Mouse (Mus musculus) layer of hippocampus, adult 9-10 months (tissue): ENCODE measurements at regions not wholly inside any gene's neighbourhood (a gene's known extent, or its start where the extent isn't known, plus 50 kb on each side); places are given as distances from the start of the nearest gene placed in this dataset.
A peak's percentile ranks its signal among the peaks of the same experiment; 100 is the strongest.
"Not testable (repeated sequence)": the region's sequence is repeated elsewhere in the genome, so short reads cannot be mapped to it uniquely, and the experiment has no call there.

ENCODE experiments used
- DNase-seq: peaks from one replicate; pipeline ENCODE4 v3.0.0; 2022; ENCODE audit warnings: low spot score

GRCm38 (mm10) chr16:86932765-86933164, 421.2 kb upstream of the N6amt1 start:
- DNase-seq: no peak

GRCm38 (mm10) chr16:86897967-86898710, 455.8 kb upstream of the N6amt1 start:
- DNase-seq: no peak

DNA sequence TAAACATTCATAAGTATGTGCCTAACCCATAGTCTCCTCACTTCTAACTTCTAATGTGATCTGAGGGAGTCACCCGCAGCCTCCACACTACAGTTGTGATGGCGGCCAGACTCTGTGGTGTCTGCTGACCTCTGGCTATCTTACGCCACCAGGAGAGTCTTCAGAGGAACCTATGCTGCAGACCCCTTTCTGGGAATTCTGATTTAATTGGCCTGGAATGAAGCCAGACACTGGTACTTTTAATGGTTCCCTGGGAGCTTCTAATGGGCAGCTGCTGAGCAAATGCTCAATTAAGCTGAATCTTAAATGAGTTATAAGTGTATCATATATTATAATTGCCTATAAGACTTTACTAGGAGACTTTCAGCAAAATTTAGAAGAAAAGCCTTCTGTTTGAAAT, 459.0 kb upstream of the N6amt1 start:
- no peak for DNase-seq

DNA sequence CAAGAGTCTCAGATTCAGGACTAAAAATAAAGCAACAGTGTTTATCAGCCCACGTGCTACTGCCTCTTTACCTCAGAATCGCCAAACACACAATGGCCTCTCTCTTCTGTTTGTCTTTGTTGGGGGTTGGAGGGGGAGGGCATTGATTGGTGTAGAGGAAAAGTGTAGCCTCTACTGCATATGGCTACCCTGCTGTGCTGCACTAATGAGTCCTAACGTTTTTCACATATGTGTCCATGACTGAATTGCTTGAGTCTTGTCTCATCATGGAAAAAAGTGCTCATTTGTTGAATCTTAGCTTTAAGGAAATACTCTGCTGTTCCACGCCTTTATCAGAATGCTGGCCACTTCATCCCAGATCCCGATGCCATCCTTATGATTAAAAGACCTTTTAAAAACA, 459.7 kb upstream of the N6amt1 start:
- no peak for DNase-seq

GRCm38 (mm10) chr16:86888421-86888820, 465.6 kb upstream of the N6amt1 start:
- DNase-seq: no peak

- DNase-seq: no peak
Observed at GRCm38 (mm10) chr16:86887605-86888004, 466.4 kb upstream of the N6amt1 start.

GRCm38 (mm10) chr16:86883862-86884261, 470.1 kb upstream of the N6amt1 start:
- DNase-seq: no peak

DNA sequence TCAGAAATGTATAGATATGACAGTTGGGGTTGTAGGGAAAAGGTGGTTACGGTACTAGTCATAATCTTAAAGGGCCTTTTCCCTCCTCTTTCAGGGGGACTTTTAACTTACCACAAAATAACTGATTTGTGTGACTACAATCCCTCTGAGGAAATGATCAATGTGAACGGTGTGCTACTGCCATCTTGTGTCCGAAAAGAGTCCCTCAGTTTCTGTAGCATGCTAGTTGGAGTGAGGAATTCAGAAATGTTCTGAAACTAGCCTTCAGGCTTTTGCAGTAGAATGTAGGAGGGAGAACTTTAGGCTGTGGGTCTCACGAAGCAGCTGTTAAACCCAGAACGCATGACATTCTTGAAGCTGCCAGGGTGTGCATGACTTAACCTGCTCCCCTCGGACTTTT, 471.5 kb upstream of the N6amt1 start:
- peak; percentile 27 for DNase-seq

GRCm38 (mm10) chr16:86881583-86881982, 472.4 kb upstream of the N6amt1 start:
- DNase-seq: no peak

GRCm38 (mm10) chr16:86860828-86861227, 493.2 kb upstream of the N6amt1 start:
- no peak for DNase-seq

DNA sequence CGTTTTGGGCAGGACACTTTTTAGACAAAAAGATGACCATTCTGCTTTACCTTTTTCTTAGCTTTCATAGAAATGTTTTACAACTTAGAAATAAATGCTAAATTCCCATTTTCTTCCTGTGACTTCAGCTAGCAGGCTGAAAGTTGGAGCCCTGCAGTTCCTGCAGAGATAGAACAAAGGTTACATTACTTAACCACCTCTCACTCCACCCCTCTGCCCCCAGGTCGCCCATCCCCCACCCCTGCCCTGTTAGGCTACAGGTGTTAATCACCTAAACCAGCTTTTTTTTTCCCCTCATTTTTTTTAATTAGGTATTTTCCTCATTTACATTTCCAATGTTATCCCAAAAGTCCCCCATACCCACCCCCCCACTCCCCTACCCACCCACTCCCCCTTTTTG, 498.1 kb upstream of the N6amt1 start:
- no peak for DNase-seq

DNA sequence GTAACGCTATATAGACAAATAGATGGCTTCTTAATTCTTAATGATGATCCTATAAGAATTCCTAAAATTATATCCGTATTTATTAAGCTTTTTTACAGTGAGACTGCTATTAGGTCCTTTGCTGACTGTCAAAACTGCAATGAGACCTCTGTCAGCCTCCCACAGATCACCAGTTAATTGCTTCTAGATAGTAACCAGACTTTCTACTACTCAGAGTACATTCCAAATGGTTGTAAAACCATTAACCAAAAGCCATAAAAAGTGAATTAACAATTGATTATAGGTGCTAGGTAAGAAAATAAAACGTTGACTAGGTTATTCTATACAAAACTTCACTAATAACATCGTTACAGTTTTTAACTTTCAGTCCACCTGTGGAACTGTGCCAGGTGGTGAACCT, 498.7 kb upstream of the N6amt1 start:
- no peak for DNase-seq

DNA sequence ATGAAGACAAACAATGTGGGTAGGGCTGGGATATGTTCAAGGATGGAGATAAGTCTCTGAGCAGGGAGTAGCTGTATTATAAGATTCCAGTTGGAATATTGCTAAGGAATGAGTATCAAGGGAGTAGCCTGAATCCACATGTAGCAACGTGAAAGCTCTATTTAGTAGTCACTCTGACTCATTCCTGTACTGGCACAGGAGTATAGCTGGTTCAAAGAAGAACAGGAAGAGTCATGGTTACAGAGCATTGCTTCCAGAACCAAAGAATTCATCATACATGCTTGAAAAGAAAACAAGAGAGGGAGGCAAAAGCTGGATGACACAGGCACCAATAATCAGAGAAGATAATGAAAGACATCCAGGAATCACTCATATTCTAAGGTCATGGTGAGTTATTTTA, 500.6 kb upstream of the N6amt1 start:
- no peak for DNase-seq

- DNase-seq: peak; percentile 44
Observed at GRCm38 (mm10) chr16:86838457-86839337, 515.3 kb upstream of the N6amt1 start.

- DNase-seq: no peak
Observed at GRCm38 (mm10) chr16:86827645-86828044, 526.3 kb upstream of the N6amt1 start.

- no peak for DNase-seq
Observed at GRCm38 (mm10) chr16:86826641-86827040, 527.3 kb upstream of the N6amt1 start.

GRCm38 (mm10) chr16:86823496-86823895, 530.5 kb upstream of the N6amt1 start:
- no peak for DNase-seq

DNA sequence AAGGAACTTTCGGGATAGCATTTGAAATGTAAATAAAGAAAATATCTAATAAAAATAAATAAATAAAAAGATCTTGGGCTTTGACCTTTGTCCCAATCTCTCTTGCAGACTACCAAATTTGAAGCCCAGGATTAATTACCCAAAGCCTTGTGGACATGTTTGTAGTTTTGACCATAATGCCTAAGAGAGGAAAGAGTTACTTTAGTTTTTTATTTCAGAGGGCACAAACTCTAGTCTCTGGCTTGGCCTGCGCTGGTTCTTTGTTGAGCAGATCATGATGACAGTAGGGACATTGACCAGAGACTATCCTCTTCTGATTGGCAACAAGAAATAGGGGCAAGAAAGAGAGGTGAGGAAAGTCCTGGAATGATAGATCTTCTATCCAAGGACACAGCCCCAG, 532.4 kb upstream of the N6amt1 start:
- DNase-seq: no peak

DNA sequence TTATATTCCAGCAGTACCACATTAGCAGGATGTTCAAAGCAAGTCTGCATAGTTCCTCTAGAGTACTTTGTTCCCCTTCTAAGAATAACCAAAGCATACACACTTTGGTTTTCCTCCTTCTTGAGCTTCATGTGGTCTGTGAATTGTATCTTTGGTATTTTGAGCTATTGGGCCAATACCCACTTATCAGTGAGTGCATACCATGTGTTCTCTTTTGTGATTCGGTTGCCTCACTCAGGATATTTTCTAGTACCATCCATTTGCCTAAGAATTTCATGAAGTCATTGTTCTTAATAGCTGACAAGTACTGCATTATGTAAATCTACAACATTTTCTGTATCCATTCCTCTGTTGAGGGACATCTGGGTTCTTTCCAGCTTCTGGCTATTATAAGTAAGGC, 535.3 kb upstream of the N6amt1 start:
- DNase-seq: not testable (repeated sequence)

DNA sequence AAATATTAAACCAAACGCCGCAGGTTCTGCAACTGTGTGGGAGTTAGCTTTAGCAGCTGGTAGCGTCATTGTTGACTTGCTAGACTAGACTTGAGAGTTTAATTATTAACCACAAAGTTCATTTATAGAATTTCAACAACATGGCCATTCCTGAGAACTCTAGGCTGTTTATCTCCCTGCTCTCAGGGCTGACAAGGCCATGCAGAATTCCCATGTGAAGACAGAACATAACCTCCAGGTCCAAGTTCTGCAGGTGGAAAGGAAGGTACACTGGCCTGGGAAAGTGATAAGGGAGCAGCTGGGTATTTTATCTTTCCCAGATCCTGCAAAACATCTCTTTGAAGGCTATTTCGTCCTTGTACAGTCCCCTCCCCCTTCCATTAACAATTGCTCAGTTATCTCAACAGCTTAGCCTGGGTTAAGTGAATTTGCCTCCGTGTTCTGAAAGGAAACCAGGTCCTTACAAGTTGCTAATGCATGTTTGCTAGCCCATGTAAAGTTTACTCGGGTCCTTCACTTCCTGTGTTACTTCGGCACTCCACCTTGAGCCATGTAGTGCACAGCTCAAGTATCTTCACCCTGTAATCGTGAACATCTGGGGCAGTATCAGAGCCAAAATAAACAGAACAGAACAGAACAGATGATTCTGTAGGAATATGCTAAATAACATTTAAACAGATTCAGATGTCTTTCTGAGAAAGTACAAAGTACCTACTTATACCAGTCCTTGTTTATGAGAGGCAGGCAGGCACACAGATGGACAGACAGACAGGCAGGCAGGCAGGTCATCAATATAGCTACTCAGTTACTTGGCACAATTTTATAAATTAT, 537.0 kb upstream of the N6amt1 start:
- DNase-seq: peak; percentile 43

DNA sequence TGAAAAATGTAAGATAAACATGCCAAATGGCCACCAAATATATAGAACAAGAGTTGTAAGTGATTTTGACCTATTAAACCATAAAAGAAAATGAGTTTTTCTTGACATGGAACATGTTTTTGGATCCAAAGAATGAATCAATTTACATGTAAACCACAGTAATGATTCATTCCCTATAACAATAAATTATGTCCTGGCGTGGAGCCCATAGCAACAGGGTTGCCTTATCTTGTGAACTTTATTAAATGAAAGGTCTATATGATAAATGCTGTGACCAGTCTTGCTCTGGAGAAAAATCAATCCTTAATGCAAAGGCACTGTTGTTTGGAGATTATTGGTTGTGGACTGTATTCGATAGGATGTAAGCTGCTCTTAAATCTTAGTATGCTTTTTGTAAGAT, 538.0 kb upstream of the N6amt1 start:
- no peak for DNase-seq

GRCm38 (mm10) chr16:86812692-86813091, 541.3 kb upstream of the N6amt1 start:
- no peak for DNase-seq
